Mouse (Mus musculus) intestine, embryonic 14.5 days (tissue): ENCODE measurements around the gene Eipr1. TPM values are rescaled to one million over a fixed set of nuclear protein-coding genes. Genes with fewer than 3 reads are reported as not detected.

Experiments
- ATAC-seq: fragments of 200-750 bp; cut with Nextera tagmentation; replicated peaks from 2 replicates; pipeline ENCODE4 v1.8.0; 2017; ENCODE audit warnings: low read depth, moderate number of reproducible peaks, moderate TSS enrichment, moderate library complexity; ENCODE audit not compliant: low FRiP score, low TSS enrichment
- DNase-seq: peaks from one replicate; pipeline ENCODE4 v3.0.0-alpha.2; 2018; ENCODE audit warnings: low spot score
- H3K27ac ChIP-seq: fragments of 300-500 bp; sonication (generic); 2 replicates; pipeline ENCODE4 v1.5.1; 2014; ENCODE audit warnings: low read depth, mild to moderate bottlenecking, control low read depth
- H3K27me3 ChIP-seq: fragments of 300-500 bp; sonication (generic); replicated peaks from 2 replicates; pipeline ENCODE4 v1.6.1; 2014; ENCODE audit warnings: low read length, control low read depth; ENCODE audit not compliant: control insufficient read depth, insufficient read depth
- H3K36me3 ChIP-seq: fragments of 300-500 bp; sonication (generic); 2 replicates; pipeline ENCODE4 v1.6.1; 2014; ENCODE audit warnings: low read length, control low read depth; ENCODE audit not compliant: control insufficient read depth, insufficient read depth
- H3K4me1 ChIP-seq: fragments of 300-500 bp; sonication (generic); replicated peaks from 2 replicates; pipeline ENCODE4 v1.6.1; 2014; ENCODE audit warnings: low read length, control low read depth, mixed read lengths; ENCODE audit not compliant: control insufficient read depth, insufficient read depth
- H3K4me2 ChIP-seq: fragments of 300-500 bp; sonication (generic); 2 replicates; pipeline ENCODE4 v1.6.1; 2014; ENCODE audit warnings: low read length
- H3K4me3 ChIP-seq: fragments of 300-500 bp; sonication (generic); 2 replicates; pipeline ENCODE4 v1.5.1; 2014; ENCODE audit warnings: low read depth, low read length, control low read depth, mixed read lengths
- H3K9ac ChIP-seq: fragments of 300-500 bp; sonication (generic); 2 replicates; pipeline ENCODE4 v1.6.1; 2014; ENCODE audit warnings: mild to moderate bottlenecking, low read length
- H3K9me3 ChIP-seq: fragments of 300-500 bp; sonication (generic); 2 replicates; pipeline ENCODE4 v1.6.1; 2016; ENCODE audit warnings: low read length, control low read depth; ENCODE audit not compliant: control insufficient read depth
- WGBS: fragments of 180-500 bp; shearing (Covaris S2); extraction: QIAGEN DNeasy Blood & Tissue Kit; methylation state at CpG from one replicate; pipeline ENCODE4 v1.1.7; 2014; 5-methylcytosine and 5-hydroxymethylcytosine counted together
- polyA plus RNA-seq: library from polyadenylated mRNA; unstranded; fragments of >200 nt; fragmentation: Nextera tagmentation; extraction: Ambion mirVana; gene quantifications from 2 replicates; pipeline ENCODE4 v1.2.1, GENCODE M21; 2014

The Eipr1 gene
- polyA plus RNA-seq, 1 experiment from 2014 or later: 31.0 TPM

GRCm38 (mm10) chr12:28750021-28750633 lies 1.5 kb upstream of the Eipr1 start, which contains the start of gene Trappc12:
Gene Trappc12 (minus strand): TSS chr12:28750472.
- H3K27ac ChIP-seq: peak within 1 kb of the TSS; percentile 34; the same call in 1 of the 2 replicates
- peak within 1 kb of the TSS; percentile 77 for H3K9ac ChIP-seq
- no peaks in the 10 kb centered on the region for H3K27me3 ChIP-seq
- H3K9me3 ChIP-seq: no peaks in the 10 kb centered on the region
- peak within 1 kb of the TSS; percentile 80 for H3K4me3 ChIP-seq
- ATAC-seq (peak; percentile 91), DNase-seq (peak; percentile 85)
- peaks cover 19% of the 10 kb centered on the region for H3K36me3 ChIP-seq
- peaks cover 8% of the 10 kb centered on the region; the same call in 1 of the 2 replicates for H3K4me1 ChIP-seq
- peak within 1 kb of the TSS; percentile 90 for H3K4me2 ChIP-seq
- 1% methylated on average over 41 of the region's 41 CpGs for WGBS

- Histone ChIP-seq H3K4me3 (no peak overlapping the region; the same call in 1 of the 2 replicates), H3K27ac (no peak overlapping the region), H3K36me3 (peaks cover 12% of the 10 kb centered on the region), H3K4me1 (peaks cover 8% of the 10 kb centered on the region; the same call in 1 of the 2 replicates), H3K9ac (no peak overlapping the region), H3K4me2 (peak overlapping the region; percentile 84; the same call in 1 of the 2 replicates), H3K27me3 (no peaks in the 10 kb centered on the region), H3K9me3 (no peaks in the 10 kb centered on the region)
- ATAC-seq (no peak), DNase-seq (no peak)
- 91% methylated on average over 5 of the region's 5 CpGs for WGBS
Measured at GRCm38 (mm10) chr12:28750876-28751275, 727 bp upstream of the Eipr1 start.

GRCm38 (mm10) chr12:28756019-28756418 lies 4.4 kb downstream of the Eipr1 start:
- no peak overlapping the region for H3K4me3 ChIP-seq
- WGBS: 80% methylated on average over 4 of the region's 4 CpGs
- no peak overlapping the region for H3K4me2 ChIP-seq
- ATAC-seq (no peak), DNase-seq (no peak)
- no peak overlapping the region for H3K9ac ChIP-seq
- H3K4me1 ChIP-seq: peaks cover 5% of the 10 kb centered on the region; the same call in 1 of the 2 replicates
- H3K36me3 ChIP-seq: peaks cover 2% of the 10 kb centered on the region; the same call in 1 of the 2 replicates
- H3K27me3 ChIP-seq: no peaks in the 10 kb centered on the region
- no peaks in the 10 kb centered on the region for H3K9me3 ChIP-seq
- H3K27ac ChIP-seq: no peak overlapping the region

GRCm38 (mm10) chr12:28769953-28770352 lies 18.4 kb downstream of the Eipr1 start:
- Histone ChIP-seq H3K36me3 (no peaks in the 10 kb centered on the region), H3K4me3 (no peak overlapping the region), H3K4me2 (no peak overlapping the region), H3K4me1 (no peaks in the 10 kb centered on the region), H3K27ac (no peak overlapping the region), H3K9ac (no peak overlapping the region), H3K27me3 (no peaks in the 10 kb centered on the region), H3K9me3 (no peaks in the 10 kb centered on the region)
- whole genome bisulfite sequencing: 90% methylated on average over 7 of the region's 7 CpGs
- DNase-seq (no peak), ATAC-seq (no peak)

- no peak for ATAC-seq
- WGBS: 79% methylated on average over 3 of the region's 3 CpGs
- H3K27me3 ChIP-seq: no peaks in the 10 kb centered on the region
Measured at GRCm38 (mm10) chr12:28773815-28774214, 22.2 kb downstream of the Eipr1 start.

GRCm38 (mm10) chr12:28775120-28775519 lies 23.5 kb downstream of the Eipr1 start:
- DNase-seq (no peak), ATAC-seq (no peak)
- Histone ChIP-seq H3K9ac (no peak overlapping the region), H3K27ac (no peak overlapping the region), H3K36me3 (no peaks in the 10 kb centered on the region), H3K4me3 (no peak overlapping the region), H3K9me3 (no peaks in the 10 kb centered on the region), H3K4me2 (no peak overlapping the region), H3K4me1 (no peaks in the 10 kb centered on the region), H3K27me3 (no peaks in the 10 kb centered on the region)
- 55% methylated on average over 8 of the region's 8 CpGs for WGBS

More at GRCm38 (mm10) chr12:28773815-28774214, 22.2 kb downstream of the Eipr1 start:
- no peak overlapping the region for H3K4me2 ChIP-seq
- no peaks in the 10 kb centered on the region for H3K36me3 ChIP-seq
- DNase-seq: no peak
- H3K4me1 ChIP-seq: no peaks in the 10 kb centered on the region
- H3K4me3 ChIP-seq: no peak overlapping the region
- no peaks in the 10 kb centered on the region for H3K9me3 ChIP-seq
- H3K9ac ChIP-seq: no peak overlapping the region
- H3K27ac ChIP-seq: no peak overlapping the region

GRCm38 (mm10) chr12:28775627-28776026 lies 24.0 kb downstream of the Eipr1 start:
- Histone ChIP-seq H3K4me2 (no peak overlapping the region), H3K27ac (no peak overlapping the region), H3K36me3 (no peaks in the 10 kb centered on the region), H3K4me3 (no peak overlapping the region), H3K27me3 (no peaks in the 10 kb centered on the region), H3K4me1 (no peaks in the 10 kb centered on the region), H3K9ac (no peak overlapping the region), H3K9me3 (no peaks in the 10 kb centered on the region)
- WGBS: 83% methylated on average over 6 of the region's 6 CpGs
- DNase-seq: no peak
- no peak for ATAC-seq

GRCm38 (mm10) chr12:28780180-28780579 lies 28.6 kb downstream of the Eipr1 start:
- no peak for ATAC-seq
- Histone ChIP-seq H3K27ac (no peak overlapping the region), H3K9me3 (no peaks in the 10 kb centered on the region), H3K36me3 (no peaks in the 10 kb centered on the region), H3K4me3 (no peak overlapping the region), H3K4me1 (peaks cover 4% of the 10 kb centered on the region; the same call in 1 of the 2 replicates), H3K4me2 (no peak overlapping the region), H3K27me3 (no peaks in the 10 kb centered on the region), H3K9ac (no peak overlapping the region)
- no peak for DNase-seq
- 46% methylated on average over 7 of the region's 7 CpGs for WGBS

GRCm38 (mm10) chr12:28782637-28783036 lies 31.0 kb downstream of the Eipr1 start:
- H3K27ac ChIP-seq: no peak overlapping the region
- 87% methylated on average over 3 of the region's 3 CpGs for WGBS
- H3K4me1 ChIP-seq: peaks cover 6% of the 10 kb centered on the region; the same call in 1 of the 2 replicates

More at GRCm38 (mm10) chr12:28782637-28783036, 31.0 kb downstream of the Eipr1 start:
- H3K4me3 ChIP-seq: no peak overlapping the region
- no peaks in the 10 kb centered on the region for H3K9me3 ChIP-seq
- H3K27me3 ChIP-seq: no peaks in the 10 kb centered on the region
- H3K4me2 ChIP-seq: no peak overlapping the region
- DNase-seq (no peak), ATAC-seq (no peak)
- no peaks in the 10 kb centered on the region for H3K36me3 ChIP-seq
- no peak overlapping the region for H3K9ac ChIP-seq
